Mouse (Mus musculus): ENCODE measurements around the gene Pip5k1b.

Gene Pip5k1b

GRCm38 (mm10) chr19:24293537-24293936, 262.1 kb downstream of the Pip5k1b start:
- DNase-seq, result no peak

DNA sequence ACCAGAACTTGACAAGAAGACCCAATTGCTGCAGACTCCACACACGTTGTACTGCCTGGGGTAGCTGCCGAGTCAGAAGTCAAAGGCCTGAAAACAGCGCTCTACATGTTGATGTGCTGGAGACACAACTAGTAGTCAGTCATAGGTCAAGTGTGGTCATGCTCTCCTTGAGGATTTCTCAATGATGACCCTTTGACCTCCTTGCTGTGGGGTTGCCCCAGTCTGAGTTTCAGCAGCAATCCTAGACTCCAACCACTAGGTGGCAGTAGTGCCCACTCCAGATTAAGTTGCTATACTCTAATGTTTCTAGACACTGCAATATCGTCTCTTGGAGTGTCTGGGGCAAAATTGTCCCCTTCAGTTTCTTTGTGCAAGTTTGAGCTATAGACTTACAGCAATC, 271.5 kb downstream of the Pip5k1b start:
- peak; percentile 28 to 45 for DNase-seq

- DNase-seq, result no peak
Measured at GRCm38 (mm10) chr19:24281288-24281980, 274.2 kb downstream of the Pip5k1b start.

DNA sequence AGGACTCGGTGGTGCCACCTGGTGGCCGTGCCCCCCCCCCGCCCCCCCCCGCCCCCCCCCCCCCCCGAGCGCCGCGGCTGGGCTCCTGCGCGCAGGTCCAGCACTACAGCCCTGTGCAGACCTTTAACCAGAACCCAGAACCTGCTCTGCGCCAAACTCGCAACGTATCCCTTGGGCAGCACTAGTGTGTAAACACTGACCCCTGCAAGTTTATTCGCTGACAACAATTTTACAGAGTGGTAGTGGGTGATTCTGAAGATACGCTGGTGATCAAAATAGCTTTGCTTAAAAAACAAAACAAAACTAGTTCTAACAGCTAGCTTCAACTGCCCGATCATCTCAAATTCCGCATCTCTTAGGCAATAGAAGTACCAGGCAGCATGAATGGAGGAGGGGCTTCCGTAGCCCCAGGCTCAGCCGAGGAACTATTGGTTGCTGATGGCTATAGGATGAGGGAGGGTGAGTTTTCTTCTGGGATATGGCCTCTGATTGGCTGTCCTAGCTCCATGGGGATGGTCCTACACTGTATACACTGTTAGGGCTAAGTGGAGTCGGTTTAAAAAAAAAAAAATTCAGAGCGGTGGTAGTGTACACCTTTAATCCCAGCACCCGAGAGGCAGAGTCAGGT, 275.0 kb downstream of the Pip5k1b start, which contains the start of gene Fxn:
Gene Fxn (minus strand): TSS at position 5 of the 628 bp plus-strand sequence.
- peak in 1 of 2 experiments; percentile 58 for DNase-seq

GRCm38 (mm10) chr19:24279706-24280600, 275.7 kb downstream of the Pip5k1b start:
- DNase-seq, result peak; percentile 82

GRCm38 (mm10) chr19:24278859-24279258, 276.8 kb downstream of the Pip5k1b start:
- DNase-seq, result no peak

DNA sequence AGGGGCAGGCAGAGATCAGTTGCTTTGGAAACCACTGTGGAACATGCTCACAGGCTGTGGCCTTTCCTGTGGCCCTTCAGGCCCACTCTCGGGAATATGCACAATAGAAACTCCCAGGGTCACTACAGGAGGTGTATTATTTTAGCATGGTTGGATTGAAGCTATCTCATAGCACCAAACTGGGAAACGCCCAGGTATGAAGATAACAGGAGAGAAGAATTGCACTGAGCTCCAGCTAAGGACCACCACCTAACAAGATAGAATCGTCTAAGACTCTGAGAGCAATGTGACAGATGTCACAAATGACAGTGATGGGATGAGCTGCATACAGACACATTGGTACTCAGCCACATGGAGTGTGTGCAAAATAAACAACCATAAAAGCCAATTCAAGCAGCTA, 281.4 kb downstream of the Pip5k1b start:
- DNase-seq, result no peak

DNA sequence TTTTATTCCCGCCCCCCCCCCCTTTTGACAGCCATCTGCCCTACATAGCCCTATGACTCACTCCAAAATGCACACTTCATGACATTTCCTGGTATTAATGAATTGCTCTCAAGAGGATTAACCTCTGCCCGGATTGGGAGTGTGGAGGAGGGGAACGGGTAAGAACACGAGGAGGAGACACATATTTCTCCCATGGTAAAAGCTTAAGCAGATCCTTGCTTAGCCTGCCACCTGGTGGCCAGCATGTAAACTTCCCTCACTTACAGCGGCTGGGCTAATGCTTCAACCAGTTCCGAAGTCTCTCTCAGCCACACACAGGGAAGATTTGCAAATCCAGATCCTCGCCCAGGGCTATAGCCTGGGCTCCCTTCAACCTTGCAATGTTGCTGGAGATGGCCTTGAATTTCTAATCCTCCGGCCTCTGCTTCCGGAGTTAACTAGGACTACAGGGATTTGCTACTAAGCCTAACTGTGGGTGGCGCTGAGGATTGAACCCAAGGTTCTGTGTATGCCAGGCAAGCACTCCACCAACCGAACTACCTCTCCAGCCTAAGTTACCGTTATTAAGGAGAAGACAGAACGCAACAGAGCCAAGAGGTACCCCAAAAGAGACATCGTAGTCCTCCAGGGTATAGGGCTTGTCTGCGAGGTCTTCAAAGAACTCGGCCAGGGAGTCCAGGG, 283.8 kb downstream of the Pip5k1b start:
- peak; percentile 58 to 63 for DNase-seq

GRCm38 (mm10) chr19:24271326-24271725, 284.3 kb downstream of the Pip5k1b start:
- DNase-seq, result no peak

DNA sequence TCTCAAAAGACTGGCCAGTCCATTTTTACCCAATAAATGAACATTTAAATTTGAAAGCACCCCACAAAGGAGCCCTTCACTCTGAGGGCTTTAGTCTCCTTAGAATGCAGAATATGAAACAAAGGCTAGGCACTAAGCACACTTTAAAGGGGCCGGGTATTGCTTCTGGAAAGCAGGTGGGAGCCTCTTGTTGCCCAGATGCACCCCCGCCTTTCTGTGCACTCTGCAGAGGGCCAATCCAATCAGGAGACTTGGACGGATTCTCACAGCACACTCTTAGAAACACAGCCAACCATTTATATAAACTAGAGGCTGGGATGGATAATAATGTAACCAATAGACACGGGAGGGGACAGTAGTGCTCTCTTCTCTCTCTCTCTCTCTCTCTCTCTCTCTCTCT, 287.1 kb downstream of the Pip5k1b start:
- DNase-seq, result no peak

DNA sequence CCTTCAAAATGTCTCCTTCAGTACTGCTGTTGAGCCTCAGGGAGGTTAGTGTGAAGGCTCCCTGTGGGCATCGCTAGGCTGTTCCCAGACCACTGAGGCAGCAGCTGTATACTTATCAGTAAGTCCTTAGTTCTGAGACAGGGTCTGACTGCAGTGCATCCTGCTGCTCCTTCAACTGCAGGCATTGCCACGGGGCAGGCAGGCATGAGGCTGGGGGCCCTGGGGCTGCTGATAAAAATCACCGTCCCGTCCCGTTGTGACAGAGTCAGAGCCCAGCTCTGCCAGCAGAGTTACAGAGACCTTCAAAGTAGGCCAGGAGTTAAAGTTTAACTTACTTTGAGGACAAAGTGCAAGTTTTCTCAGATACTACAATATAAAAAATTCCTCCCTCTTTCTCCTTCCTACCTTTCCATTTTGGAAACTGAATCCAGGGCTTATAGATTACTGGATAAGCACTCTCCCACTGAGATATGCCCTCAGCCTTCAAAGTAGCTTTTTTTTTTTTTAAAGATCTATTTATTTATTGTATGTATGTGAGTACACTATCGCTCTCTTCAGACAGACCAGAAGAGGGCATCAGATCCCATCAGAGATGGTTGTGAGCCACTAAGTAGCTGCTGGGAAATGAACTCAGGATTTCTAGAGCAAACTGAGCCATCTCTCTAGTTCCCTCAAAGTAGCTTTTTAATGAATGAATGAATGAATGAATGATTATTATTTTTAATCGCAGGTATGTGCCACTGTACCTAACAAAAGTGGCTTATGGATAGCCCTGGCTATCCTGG, 289.4 kb downstream of the Pip5k1b start:
- no peak for DNase-seq

- DNase-seq, result peak; percentile 58 to 70
Measured at GRCm38 (mm10) chr19:24264991-24265390, 290.7 kb downstream of the Pip5k1b start.

DNA sequence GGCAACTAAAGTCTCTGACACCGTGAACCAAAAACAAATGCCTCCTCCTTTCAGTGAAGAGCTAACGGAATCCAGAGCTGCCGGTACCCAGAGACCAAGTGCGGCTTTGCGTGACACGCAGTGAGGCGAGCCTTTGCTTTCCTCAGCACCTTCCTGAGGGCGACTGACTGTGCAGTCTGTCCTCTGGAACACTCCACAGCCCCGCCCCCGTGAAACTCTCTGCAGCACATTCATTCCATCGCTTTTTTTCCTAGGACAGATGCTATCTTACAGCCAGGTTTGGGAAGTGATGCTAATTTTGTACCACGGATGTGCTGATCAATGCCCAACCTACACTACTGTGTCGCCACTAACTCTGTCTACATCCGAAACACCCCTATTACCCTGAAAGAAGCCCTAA, 292.9 kb downstream of the Pip5k1b start:
- DNase-seq, result no peak

DNA sequence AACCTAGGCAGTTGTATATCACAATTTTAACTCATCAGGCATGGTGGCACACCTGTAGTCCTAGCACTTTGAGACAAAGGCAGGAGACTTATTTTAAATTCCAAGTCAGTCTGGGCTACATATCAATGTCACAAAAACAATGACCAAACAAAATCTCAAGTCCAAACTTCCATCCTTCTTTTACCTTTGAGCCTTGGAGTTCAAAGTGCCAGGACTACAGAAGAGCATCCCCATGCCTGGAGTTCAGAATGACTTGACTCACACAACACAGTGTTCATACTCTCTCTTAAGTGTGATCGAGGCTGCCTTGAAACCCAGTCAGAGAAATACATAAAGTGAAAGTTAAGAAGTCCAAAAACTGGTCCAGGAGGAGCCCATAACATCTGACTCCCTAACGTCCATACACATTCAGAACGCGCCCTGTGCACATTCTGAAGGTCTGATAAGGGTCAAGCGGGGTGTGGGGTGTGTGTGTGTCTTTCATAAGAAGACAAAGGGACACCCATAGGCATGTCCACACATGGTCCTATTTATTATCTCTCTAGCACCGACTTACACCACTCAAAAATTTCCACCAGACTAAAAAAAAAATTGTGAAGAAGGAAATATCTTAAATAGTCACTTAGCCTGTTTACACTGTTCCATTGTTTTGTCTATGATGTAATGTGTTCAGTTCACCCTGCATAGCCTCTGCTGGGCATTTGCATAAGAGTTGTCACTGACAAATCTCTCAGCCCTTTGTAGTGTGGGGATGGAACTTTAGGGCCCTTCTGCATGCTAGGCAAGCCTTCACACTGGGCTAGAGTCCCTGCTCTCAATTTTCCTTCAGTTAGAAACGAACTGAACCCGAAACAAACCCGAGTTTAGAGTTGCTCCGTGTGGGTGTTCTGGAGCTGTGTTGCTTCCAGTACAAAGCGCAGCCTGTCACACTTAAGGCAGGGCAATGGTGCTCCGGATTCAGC, 296.0 kb downstream of the Pip5k1b start:
- no peak for DNase-seq

DNA sequence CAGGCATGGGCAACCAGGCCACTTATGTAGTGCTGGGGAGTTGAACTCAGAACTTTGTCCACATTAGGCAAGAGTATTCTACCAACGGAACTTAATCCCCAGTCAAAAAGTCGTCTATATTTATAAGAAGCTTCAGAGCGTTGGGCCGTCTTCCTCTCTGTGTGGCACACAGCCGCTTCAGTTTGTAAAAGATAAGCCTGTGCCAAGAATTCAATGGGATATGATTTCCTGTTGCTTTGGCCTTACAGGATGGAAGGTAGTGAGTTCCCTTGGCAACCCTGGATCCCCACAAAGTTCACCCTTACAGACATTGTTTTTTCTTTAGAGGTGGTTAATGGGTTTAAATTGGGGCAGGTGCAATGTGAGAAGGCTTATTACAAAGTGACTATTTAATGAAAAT, 297.3 kb downstream of the Pip5k1b start:
- no peak for DNase-seq

DNA sequence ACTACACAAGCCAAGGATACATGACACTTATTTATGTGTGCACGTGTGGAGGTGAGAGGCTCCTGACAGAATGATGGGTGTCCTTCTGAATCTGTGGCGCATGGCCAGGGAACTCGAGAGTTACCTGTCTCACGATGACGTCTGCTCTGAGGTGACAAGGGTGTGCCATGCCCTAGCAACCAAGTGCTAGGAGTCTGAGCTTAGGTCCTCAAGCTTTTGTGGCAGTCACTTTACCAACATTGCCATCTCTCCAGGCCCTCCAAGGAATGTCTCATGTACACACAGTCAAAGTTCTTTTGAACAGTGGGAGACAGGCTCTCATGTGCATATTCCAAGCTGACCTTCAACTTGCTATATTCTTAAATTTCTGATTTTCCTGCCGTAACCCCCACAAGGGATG, 297.7 kb downstream of the Pip5k1b start:
- DNase-seq, result no peak

- no peak for DNase-seq
Measured at GRCm38 (mm10) chr19:24253657-24254260, 301.9 kb downstream of the Pip5k1b start.

DNA sequence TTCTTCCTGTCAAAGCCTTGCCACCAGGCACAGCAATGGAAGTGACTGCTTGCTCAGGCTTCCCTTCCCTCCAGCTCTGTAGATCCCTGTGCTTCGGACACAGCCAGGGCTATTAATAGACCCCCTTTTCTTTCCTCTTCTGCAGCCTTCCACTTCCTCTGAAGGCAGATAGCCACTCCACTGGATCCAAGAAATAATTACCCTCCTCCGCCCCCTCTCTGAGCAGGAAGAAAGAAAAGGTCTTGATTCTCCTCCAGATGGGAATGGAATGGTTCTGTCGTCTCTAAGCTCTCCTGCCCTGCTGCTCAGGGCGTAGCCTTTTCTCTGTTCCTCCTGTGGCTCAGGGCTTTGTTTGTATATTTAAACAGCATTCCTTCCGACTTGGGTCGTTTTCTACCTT, 303.8 kb downstream of the Pip5k1b start:
- no peak for DNase-seq
